Mouse (Mus musculus): ENCODE results near the gene Rtkn2.
"Not testable (repeated sequence)": the region's sequence is repeated elsewhere in the genome, so short reads cannot be mapped to it uniquely, and the experiment has no call there.

Rtkn2 gene

DNA sequence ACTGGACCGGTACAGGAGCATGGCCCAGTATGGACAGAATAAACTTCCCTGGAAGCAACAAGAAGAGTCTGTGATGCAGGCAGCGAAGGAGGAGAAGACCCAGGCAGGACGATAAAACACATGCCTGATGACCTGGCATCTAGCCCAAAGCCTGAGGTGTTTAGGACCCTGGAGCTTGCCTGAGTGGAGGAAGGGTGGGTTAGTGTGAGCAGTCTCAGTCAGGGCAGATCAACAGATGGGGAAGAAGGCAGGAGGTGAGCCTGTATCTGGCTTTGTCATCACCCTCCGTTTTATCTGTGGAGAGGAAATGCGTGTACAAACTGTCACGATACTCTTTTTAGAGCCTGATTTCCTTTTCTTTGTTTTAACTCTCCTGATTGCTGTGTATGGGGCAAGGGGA lies 102.3 kb downstream of the Rtkn2 start:
- DNase-seq, result no peak

DNA sequence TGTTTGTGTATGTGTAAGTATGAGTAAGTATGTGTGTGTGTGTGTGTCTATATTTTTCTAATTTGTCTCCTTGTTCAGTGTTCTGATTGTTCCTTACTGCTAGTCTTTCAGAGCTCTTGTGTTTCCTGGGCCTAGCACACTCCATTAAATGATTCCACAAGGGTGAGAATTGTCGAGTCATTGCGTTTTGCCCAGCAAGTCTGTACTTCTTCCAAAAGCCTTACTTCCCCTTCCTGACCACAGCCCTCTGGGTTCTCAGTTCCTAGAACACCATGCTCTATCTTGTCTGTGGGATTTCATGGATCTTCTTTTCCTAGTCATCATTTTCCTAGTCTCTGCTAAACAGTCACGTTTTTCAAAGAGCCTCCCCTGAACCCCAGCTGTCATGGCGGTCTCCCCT lies 106.2 kb downstream of the Rtkn2 start:
- DNase-seq, result no peak

GRCm38 (mm10) chr10:68086973-68087372 lies 107.6 kb downstream of the Rtkn2 start:
- DNase-seq, result no peak

DNA sequence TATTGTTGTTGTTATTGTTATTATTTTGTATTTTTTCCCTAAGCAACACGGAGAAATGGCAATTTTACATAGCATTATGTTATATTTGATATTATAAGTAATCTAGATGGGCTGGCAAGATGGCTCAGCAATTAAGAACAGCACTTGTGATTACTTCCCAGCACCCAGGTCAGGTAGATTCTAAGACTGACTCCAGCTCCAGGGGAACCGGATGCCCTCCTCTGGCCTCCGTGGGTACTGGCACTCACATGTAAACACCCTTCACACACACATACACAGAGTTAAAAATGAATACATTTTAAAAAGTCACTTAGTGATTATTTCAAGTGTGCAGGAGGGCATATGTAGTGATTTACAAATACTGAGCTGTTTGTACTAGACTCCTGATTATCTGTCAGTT lies 108.4 kb downstream of the Rtkn2 start:
- no peak for DNase-seq

DNA sequence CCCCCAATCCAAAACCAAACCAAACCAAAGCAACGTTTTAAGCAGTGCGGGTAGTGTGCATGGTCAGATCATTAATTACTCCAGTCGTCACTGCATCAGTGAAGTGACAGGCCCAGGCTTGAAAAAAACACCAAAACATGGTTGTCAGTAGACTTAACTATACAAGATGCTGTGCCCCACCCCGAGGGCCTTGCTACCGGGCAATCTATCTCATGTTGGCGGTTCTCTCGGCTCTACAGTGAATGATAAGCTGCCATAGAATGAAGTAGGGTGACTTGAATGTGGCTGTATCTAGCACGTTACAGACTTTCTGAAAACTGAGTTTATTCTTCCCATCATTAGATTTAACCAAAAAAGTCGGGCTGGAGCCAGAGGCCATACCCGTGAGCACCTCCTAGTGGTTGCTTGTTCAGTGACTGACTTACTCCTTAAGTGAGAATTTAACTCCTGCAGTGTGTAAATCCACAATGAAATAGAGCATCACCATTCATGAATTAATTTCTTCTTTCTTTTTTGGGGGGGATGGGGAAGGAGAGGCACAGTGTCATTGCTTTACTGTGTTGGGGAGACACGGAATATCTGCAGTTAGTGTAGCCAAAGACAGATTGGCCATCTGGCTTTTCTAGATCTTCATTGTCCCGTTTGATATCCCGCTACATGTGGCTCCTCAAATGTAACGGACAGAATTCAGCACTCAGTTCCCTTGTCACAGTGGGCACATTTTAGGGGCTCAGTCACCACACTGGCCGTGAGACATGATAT lies 110.2 kb downstream of the Rtkn2 start:
- DNase-seq, result no peak

DNA sequence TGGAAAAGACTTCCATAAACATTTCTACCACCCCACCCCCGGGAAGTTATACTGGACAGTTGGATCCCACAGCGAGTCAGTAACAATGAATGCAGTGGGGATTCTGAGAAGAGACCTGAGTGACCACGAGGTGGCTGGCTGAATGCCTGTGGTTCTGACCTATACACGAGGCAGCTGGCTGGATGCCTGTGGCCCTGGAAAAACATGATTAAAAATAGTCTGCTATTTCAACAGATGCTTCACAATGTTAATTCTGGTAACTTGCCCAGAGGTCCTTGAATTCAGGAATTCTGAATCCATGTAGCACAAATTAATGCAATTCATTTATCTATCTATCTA lies 110.8 kb downstream of the Rtkn2 start:
- peak; percentile 67 for DNase-seq

DNA sequence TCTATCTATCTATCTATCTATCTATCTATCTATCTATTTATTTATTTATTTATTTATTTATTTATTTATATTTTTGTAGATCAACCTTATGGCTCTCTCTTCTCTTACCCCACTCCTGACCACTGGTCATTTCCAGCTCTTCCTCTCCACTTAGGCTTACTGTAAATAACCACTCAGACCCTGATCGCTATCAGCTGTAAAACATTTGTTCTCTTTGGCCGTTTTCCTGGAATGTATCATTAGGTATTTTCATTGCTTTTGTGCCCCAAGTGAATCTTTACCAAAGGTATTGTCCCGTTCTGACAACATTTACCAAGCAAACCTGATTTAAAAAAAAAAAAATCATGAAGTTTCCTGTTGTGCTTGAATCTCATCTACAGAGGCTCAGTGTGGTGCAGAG lies 111.2 kb downstream of the Rtkn2 start:
- DNase-seq, result no peak

DNA sequence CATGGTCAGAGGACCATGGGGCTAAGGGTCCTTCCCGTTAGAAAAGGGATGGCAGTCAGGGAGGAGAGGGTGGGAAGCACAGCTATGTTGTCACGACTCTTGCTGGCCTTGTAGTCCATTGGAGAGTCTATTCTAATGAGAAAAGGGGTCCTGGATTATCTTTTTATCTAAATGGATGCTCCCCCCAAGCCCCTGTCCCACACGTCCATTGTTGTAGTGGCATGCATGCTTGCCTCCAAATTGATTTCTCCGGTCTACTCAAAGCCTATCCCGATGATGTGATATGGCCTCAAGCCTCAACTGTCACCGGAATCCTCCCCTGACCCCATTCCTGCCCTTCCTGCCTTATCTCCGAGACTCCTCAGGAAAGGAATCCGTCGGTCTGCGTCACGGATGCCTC lies 111.6 kb downstream of the Rtkn2 start:
- no peak for DNase-seq

DNA sequence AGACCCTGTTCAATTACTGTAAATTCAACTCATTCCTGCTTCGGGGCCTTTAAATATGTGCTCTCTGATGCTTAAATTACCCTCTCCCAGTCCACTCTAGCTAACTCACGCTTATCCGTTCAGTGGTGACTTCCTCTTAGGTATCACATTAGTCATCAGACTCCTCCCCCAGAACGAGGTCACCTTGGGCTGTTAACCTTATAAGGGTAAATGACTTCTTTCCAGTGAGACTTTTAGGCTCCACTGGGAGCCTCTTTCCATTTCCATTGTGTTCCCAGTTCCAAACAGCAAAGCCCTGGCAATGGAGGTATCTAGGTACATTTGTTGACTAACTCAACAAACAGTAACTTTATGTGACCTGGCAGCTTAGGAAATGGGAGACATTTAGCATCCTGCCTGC lies 112.5 kb downstream of the Rtkn2 start:
- no peak for DNase-seq

DNA sequence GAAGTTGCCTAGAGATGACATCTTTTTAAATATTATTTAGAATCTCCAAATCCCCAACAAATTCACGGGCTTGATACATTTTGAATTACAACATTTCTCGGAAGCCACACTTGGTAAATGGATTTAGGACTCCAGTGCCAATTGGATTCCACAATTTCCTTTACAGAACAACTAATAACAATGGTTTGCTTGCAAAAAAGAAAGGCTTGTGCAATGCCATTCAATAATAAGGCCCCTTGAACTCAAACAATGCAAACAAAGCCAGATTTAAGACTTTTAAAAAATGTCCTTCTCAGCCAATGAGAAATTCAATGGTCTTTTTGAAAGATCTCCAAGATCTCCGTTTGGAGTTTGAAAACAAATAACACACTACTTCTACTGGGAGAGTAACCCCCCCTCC lies 114.1 kb downstream of the Rtkn2 start:
- DNase-seq, result no peak

DNA sequence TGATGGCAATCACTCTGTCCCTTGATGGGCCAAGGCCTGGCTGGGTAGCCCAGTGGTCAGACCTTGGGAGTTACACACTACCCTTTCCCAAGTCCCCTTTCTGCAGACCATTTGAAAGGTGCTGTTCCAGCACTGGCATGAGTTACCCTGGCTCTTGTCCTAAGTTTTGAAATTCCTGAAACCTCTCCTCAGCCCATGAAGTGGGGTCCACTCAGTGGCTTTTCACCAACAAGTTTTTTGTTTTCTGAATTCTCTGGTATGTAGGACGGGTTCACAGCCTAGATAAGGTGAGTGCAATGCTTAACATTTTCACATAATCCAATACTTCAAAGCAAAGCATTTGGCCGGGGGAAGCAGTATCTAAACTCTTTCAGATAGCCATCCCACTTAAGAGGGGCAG lies 115.8 kb downstream of the Rtkn2 start:
- no peak for DNase-seq

DNA sequence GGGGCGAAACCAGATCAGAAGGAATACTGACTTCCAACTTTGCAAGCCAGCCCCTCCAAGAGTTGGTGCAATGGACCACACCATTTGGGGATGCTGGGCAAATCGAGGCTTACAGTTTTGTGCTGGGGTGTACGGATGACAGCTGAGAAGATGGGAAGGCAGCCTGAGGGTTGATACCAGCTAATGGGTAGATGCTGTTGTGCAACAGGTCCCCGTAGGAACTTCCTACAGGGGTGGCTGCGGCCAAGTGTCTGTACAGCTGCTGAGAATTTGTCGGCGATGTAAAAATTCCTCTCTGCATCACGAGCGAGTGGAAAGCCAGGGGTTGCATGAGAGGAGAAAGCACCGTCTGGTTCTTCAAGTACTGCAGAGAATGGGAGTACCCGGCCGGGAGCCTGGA lies 117.0 kb downstream of the Rtkn2 start:
- no peak for DNase-seq

DNA sequence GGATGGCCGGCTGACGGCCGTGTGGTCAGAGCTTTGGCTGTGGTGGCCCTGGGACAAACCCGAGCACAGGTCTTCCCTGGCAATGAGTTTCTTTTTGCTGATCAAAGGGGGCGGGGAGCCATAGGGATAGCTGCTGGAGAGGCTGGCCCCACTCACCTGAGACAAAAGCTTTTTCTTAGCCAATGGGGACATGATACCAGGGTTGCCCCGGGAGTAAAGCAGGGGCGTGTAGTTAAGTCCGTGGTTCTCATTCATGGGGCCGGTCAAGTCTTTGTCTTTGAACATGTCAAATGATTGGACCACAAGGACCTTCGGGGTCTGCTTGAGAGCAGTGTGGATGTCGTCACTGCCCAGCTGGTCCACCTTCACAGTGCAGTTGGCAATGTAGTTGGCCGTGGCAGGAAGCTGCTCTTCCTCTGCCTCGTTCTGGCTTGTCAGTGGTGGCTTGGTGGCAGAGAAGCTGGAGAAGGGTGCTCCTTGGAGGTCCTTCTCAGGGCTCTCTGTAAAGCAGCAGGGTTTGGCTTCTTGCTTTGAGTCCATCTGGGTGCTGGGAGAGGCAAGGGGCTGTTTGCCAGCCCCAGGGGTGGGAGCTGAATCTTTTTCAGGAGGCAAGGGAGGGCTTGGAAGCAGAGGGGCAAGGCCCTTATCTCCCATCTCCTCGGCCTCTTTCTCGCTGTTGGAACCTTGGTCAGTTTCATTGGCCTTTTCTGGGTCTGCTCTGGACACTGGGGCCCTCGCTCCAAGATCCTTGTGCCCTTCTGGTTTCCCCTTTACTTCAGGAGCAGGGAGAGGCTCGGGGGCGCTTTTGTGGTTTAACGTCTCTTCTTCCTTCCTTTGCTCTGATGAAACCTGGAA lies 118.7 kb downstream of the Rtkn2 start:
- no peak for DNase-seq

- not testable (repeated sequence) for DNase-seq
Observed at GRCm38 (mm10) chr10:68099801-68100200, 120.4 kb downstream of the Rtkn2 start.

DNA sequence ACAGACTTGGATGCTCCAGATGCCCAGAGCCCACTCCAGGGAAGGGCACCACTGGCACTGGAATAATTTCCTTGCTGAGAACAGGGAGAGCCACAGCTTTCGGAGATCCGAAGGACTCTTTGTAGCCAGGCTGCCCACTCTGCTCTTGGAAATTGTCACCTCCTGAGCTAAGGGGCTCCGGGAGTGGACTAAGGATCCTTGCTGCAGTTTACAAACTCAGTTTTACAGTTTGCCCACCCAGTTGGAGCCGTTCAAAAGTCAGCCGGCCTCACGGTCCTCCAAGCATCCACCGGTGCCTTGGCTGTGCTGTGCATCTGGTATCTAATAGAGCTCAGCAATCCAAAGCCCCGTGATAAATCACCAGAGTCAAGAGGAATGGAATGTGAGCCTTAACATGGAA lies 121.1 kb downstream of the Rtkn2 start:
- DNase-seq, result no peak

- no peak for DNase-seq
Observed at GRCm38 (mm10) chr10:68101251-68101650, 121.9 kb downstream of the Rtkn2 start.

- DNase-seq, result no peak
Observed at GRCm38 (mm10) chr10:68102566-68102965, 123.2 kb downstream of the Rtkn2 start.

DNA sequence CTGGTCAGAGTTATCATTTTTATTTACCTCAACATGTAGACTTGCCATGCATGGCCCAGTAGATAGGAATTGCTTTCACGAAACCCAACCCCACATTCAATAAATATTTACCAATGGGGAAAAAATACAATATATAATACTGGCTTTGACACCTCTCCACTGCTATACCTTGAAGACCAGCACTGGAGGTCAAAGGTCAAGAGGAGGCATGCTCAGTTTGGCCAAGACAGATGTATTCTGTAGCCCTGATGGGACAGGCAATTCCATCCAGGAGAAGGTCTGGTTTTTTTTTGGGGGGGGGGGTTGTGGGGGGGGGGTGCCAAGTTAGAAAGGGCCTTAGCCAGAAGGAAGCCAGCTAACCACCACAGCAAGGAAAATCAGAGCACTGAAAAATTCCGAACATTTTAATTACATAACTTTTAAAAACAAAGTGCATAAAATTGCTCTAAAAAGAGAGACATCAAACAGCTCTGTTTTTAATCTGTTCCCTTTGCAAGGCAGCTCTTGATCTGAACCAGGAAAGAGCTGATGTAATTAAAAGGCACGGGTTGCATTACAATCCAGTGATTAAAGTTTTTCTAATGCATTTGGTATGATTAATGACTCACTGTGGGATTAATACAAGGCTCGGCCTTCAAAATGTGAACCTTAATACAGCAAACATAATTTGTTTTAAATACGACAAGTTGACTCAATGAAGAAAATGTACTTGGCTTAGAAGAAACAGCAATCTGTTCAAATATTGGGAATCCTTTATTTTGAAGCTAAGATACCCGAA lies 123.9 kb downstream of the Rtkn2 start:
- DNase-seq, result no peak

GRCm38 (mm10) chr10:68103988-68104387 lies 124.6 kb downstream of the Rtkn2 start:
- no peak for DNase-seq

GRCm38 (mm10) chr10:68104481-68104880 lies 125.1 kb downstream of the Rtkn2 start:
- DNase-seq, result no peak

- DNase-seq, result no peak
Observed at GRCm38 (mm10) chr10:68104881-68105781, 125.8 kb downstream of the Rtkn2 start.

DNA sequence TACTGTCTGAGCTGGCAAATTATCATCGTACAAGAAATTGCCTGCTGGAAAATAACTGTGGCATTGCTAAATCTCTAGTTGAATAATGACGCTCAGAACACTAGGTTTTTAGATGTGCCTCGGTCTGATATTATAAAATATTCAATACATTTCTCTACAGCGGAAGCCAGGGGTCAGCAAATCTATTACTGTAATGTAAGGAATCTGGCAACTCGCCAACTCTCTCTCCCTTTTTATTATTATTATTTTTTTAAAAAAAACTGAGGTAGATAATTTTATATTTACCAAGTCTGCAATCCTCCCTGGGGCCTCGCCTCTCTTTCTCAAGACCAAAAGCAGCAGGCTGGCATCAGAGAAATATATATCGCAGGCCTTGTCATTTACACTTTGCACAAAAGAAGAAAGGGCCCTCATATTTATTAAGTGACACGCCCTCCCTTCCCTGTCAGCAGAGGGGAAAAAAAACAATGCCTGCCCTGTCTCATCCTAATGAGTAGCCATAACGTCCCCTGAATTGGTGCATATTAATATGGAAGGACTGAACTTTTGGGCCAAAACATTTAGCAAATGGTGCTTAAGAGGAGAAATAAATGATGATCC lies 127.1 kb downstream of the Rtkn2 start:
- no peak for DNase-seq
